In genomic region chr3:62170647-62171046, GRCm38 (mm10) we compare ENCODE assay signal across 11 mouse cellular contexts.
DNase-seq lines count a peak whose midpoint lies in the region; ATAC-seq and TF ChIP-seq lines count a peak whose summit lies in the region.
"Had no signal": no experiment of that assay in that cellular context is flagged by ENCODE, and none has a peak within 500 bp of the region (broad histone marks: within the 10 kb centered on the region; RNA-seq: fewer than 3 reads in every experiment).

No protein-coding gene starts in this region.

- WGBS in forebrain, embryonic 15.5 days, result 60% methylated on average over 4 of the region's 4 CpGs
- WGBS in forebrain, embryonic 11.5 days, result 77% methylated on average over 4 of the region's 4 CpGs
- 54% methylated on average over 4 of the region's 4 CpGs for WGBS in lung, embryonic 14.5 days
- WGBS in neural tube, embryonic 15.5 days, result 53% methylated on average over 4 of the region's 4 CpGs

- no peak overlapping the region for H3K9ac ChIP-seq in forebrain, embryonic 15.5 days (replicated peaks)
- H3K9ac ChIP-seq in forebrain, embryonic 11.5 days (ENCODE audit: low read length), result no peak overlapping the region
- no peak overlapping the region for H3K9ac ChIP-seq in lung, embryonic 14.5 days
- no peak overlapping the region for H3K9ac ChIP-seq in neural tube, embryonic 15.5 days (replicated peaks)
- H3K9ac ChIP-seq: lung, embryonic 15.5 days had no signal

- DNase-seq in forebrain, embryonic 11.5 days (ENCODE audit: low spot score), result no peak
- DNase-seq in lung, embryonic 14.5 days, result peak; percentile 31
- no peak for DNase-seq in lung, adult 18-20 months
- DNase-seq in urinary bladder, postnatal 4 days (ENCODE audit: low spot score in 2 of 2), result no peak
- DNase-seq in urinary bladder, postnatal 36 days (ENCODE audit: low spot score in 2 of 2), result no peak
- DNase-seq: adrenal gland, adult 8-10 months; kidney, postnatal 4 days had no signal

- no peak overlapping the region for H3K4me3 ChIP-seq in forebrain, embryonic 15.5 days
- H3K4me3 ChIP-seq in forebrain, embryonic 11.5 days (ENCODE audit: low read depth, low read length), result no peak overlapping the region
- no peak overlapping the region for H3K4me3 ChIP-seq in lung, embryonic 14.5 days (ENCODE audit: low read depth, low read length)
- no peak overlapping the region for H3K4me3 ChIP-seq in cortical plate, adult 2 months (ENCODE audit: insufficient read depth, low read length)
- H3K4me3 ChIP-seq in neural tube, embryonic 15.5 days (replicated peaks), result no peak overlapping the region
- H3K4me3 ChIP-seq: lung, embryonic 15.5 days had no signal

- H3K27ac ChIP-seq in forebrain, embryonic 15.5 days (replicated peaks), result no peak overlapping the region
- H3K27ac ChIP-seq in forebrain, embryonic 11.5 days (ENCODE audit: low read depth, low read length), result no peak overlapping the region
- H3K27ac ChIP-seq in lung, embryonic 14.5 days (ENCODE audit: low read depth), result no peak overlapping the region
- no peak overlapping the region for H3K27ac ChIP-seq in cortical plate, adult 2 months (ENCODE audit: insufficient read depth, low read length)
- H3K27ac ChIP-seq in neural tube, embryonic 15.5 days (replicated peaks), result no peak overlapping the region
- H3K27ac ChIP-seq: lung, embryonic 15.5 days had no signal

- H3K9me3 ChIP-seq in forebrain, embryonic 15.5 days, result no peaks in the 10 kb centered on the region
- no peaks in the 10 kb centered on the region for H3K9me3 ChIP-seq in forebrain, embryonic 11.5 days (ENCODE audit: control insufficient read depth, low read length)
- no peaks in the 10 kb centered on the region for H3K9me3 ChIP-seq in lung, embryonic 14.5 days (ENCODE audit: low read depth, low read length)
- H3K9me3 ChIP-seq in neural tube, embryonic 15.5 days (replicated peaks), result no peaks in the 10 kb centered on the region
- H3K9me3 ChIP-seq: lung, embryonic 15.5 days had no signal

- no peaks in the 10 kb centered on the region for H3K4me1 ChIP-seq in forebrain, embryonic 15.5 days
- H3K4me1 ChIP-seq in forebrain, embryonic 11.5 days (replicated peaks; ENCODE audit: control insufficient read depth, insufficient read depth, low read length), result no peaks in the 10 kb centered on the region
- H3K4me1 ChIP-seq in lung, embryonic 14.5 days (ENCODE audit: insufficient read depth), result no peaks in the 10 kb centered on the region
- no peaks in the 10 kb centered on the region; the same call in 1 of the 2 replicates for H3K4me1 ChIP-seq in cortical plate, adult 2 months (ENCODE audit: control insufficient read depth, insufficient read depth, low read length)
- H3K4me1 ChIP-seq in neural tube, embryonic 15.5 days, result no peaks in the 10 kb centered on the region
- H3K4me1 ChIP-seq: lung, embryonic 15.5 days had no signal

- ATAC-seq in forebrain, embryonic 15.5 days (replicated peaks), result peak; percentile 74
- no peak; the same call in 1 of the 2 replicates for ATAC-seq in forebrain, embryonic 11.5 days (replicated peaks; ENCODE audit: low FRiP score)
- no peak for ATAC-seq in lung, embryonic 14.5 days (ENCODE audit: insufficient read depth)
- ATAC-seq in neural tube, embryonic 15.5 days (ENCODE audit: low FRiP score), result peak; percentile 73; the same call in 1 of the 2 replicates

- H3K4me2 ChIP-seq in forebrain, embryonic 15.5 days (replicated peaks), result no peak overlapping the region
- H3K4me2 ChIP-seq in forebrain, embryonic 11.5 days (ENCODE audit: low read depth, low read length, severe bottlenecking), result no peak overlapping the region
- H3K4me2 ChIP-seq in lung, embryonic 14.5 days, result no peak overlapping the region
- no peak overlapping the region for H3K4me2 ChIP-seq in neural tube, embryonic 15.5 days
- H3K4me2 ChIP-seq: lung, embryonic 15.5 days had no signal

- no peak for TF ChIP-seq POLR2A in cortical plate, adult 2 months (IDR thresholded peaks at IDR 0.05; ENCODE audit: extremely low read depth, insufficient read depth, low read length)

- H3K27me3 ChIP-seq in forebrain, embryonic 15.5 days, result no peaks in the 10 kb centered on the region
- H3K27me3 ChIP-seq in forebrain, embryonic 11.5 days (ENCODE audit: control insufficient read depth, insufficient read depth, low read length), result no peaks in the 10 kb centered on the region
- no peaks in the 10 kb centered on the region for H3K27me3 ChIP-seq in lung, embryonic 14.5 days (ENCODE audit: insufficient read depth, low read length)
- no peaks in the 10 kb centered on the region for H3K27me3 ChIP-seq in neural tube, embryonic 15.5 days (replicated peaks)
- H3K27me3 ChIP-seq: lung, embryonic 15.5 days had no signal

- no peaks in the 10 kb centered on the region for H3K36me3 ChIP-seq in forebrain, embryonic 15.5 days
- H3K36me3 ChIP-seq in forebrain, embryonic 11.5 days (ENCODE audit: control insufficient read depth, insufficient read depth, low read length), result no peaks in the 10 kb centered on the region
- H3K36me3 ChIP-seq in lung, embryonic 14.5 days (ENCODE audit: insufficient read depth), result no peaks in the 10 kb centered on the region
- H3K36me3 ChIP-seq in neural tube, embryonic 15.5 days, result no peaks in the 10 kb centered on the region
- H3K36me3 ChIP-seq: lung, embryonic 15.5 days had no signal

- TF ChIP-seq CTCF in lung, embryonic 14.5 days (IDR thresholded peaks at IDR 0.05; ENCODE audit: low read depth), result peak; percentile 21; the same call in 1 of the 2 replicates
- peak; percentile 44; the same call in 1 of the 2 replicates for TF ChIP-seq CTCF in cortical plate, adult 2 months (IDR thresholded peaks at IDR 0.05; ENCODE audit: extremely low read depth, insufficient read depth, low read length)

Comparison
In these comparisons a context has a peak if more than half of its experiments do, and no peak if none do; other contexts are left out.
1. ATAC-seq: peak in forebrain, embryonic 15.5 days (single experiment) and neural tube, embryonic 15.5 days (single experiment); none in forebrain, embryonic 11.5 days (single experiment) and lung, embryonic 14.5 days (single experiment).